Mouse (Mus musculus) CH12.LX (cell line): ENCODE measurements around the gene Mrps2. TPM values are rescaled to one million over a fixed set of nuclear protein-coding genes. Genes with fewer than 3 reads are reported as not detected.
"Not testable (repeated sequence)": the region's sequence is repeated elsewhere in the genome, so short reads cannot be mapped to it uniquely, and the experiment has no call there.

ENCODE experiments used
- DNase-seq: peaks from one replicate; pipeline ENCODE4 v3.0.0-alpha.2; 2013; ENCODE audit errors: extremely low read depth
- H3K27ac ChIP-seq: 2 replicates; pipeline ENCODE4 v1.5.1; 2012; ENCODE audit warnings: low read depth, mild to moderate bottlenecking, control low read depth, moderate library complexity; ENCODE audit not compliant: insufficient read depth
- H3K27me3 ChIP-seq: replicated peaks from 2 replicates; pipeline ENCODE3; 2012; ENCODE audit warnings: inconsistent platforms
- H3K36me3 ChIP-seq, 2 experiments: replicated peaks in 1 of 2; 2 replicates each; pipeline versions ENCODE3 to v1.6.1; 2012; ENCODE audit warnings: inconsistent platforms in 1 of 2, low read length in 1 of 2, mild to moderate bottlenecking in 1 of 2, mixed read lengths in 1 of 2, moderate library complexity in 1 of 2; ENCODE audit not compliant: control insufficient read depth in 1 of 2, insufficient read depth in 1 of 2
- H3K4me1 ChIP-seq, 2 experiments: 2 replicates each; pipeline ENCODE4 v1.6.1; 2012; ENCODE audit warnings: inconsistent platforms in 1 of 2, moderate library complexity in 1 of 2; ENCODE audit not compliant: insufficient read depth in 2 of 2, control insufficient read depth in 1 of 2
- H3K4me2 ChIP-seq: 2 replicates; pipeline ENCODE4 v1.6.1; 2012; ENCODE audit warnings: low read depth, mild to moderate bottlenecking, control low read depth; ENCODE audit not compliant: poor library complexity, insufficient read depth, severe bottlenecking
- H3K4me3 ChIP-seq, 3 experiments: fragments of 150-350 bp in 1 of 3; sonication (generic) in 1 of 3; replicated peaks in 1 of 3; 2 replicates each; pipeline versions ENCODE3 to v1.5.1; 2011 to 2012; ENCODE audit warnings: low read depth in 2 of 3, low read length in 2 of 3, mild to moderate bottlenecking in 2 of 3, moderate library complexity in 2 of 3, control low read depth in 1 of 3, improper control_type of control experiment in 1 of 3, inconsistent platforms in 1 of 3, mixed read lengths in 1 of 3; ENCODE audit not compliant: poor library complexity in 1 of 3
- H3K79me2 ChIP-seq: replicated peaks from 2 replicates; pipeline ENCODE4 v1.6.1; 2012; ENCODE audit warnings: mild to moderate bottlenecking, moderate library complexity; ENCODE audit not compliant: control insufficient read depth, poor library complexity, insufficient read depth, severe bottlenecking; ENCODE audit errors: extremely low read depth
- H3K9ac ChIP-seq: 2 replicates; pipeline ENCODE4 v1.6.1; 2012; ENCODE audit warnings: low read depth, mild to moderate bottlenecking, control low read depth, moderate library complexity; ENCODE audit not compliant: insufficient read depth
- H3K9me3 ChIP-seq: replicated peaks from 2 replicates; pipeline ENCODE3; 2012; ENCODE audit warnings: low read length, inconsistent platforms, mixed read lengths
- CHD2 ChIP-seq: IDR thresholded peaks from 2 replicates; pipeline ENCODE4 v1.6.1; 2011; ENCODE audit warnings: low read length, improper control_type of control experiment
- CTCF ChIP-seq, 2 experiments: IDR thresholded peaks in 1 of 2; conservative IDR thresholded peaks in 1 of 2; 2 replicates each; pipeline ENCODE4 v1.5.1; 2011 to 2012; ENCODE audit warnings: low read depth in 2 of 2, low read length in 2 of 2, improper control_type of control experiment in 1 of 2, inconsistent platforms in 1 of 2, mild to moderate bottlenecking in 1 of 2, moderate library complexity in 1 of 2
- E2F4 ChIP-seq: IDR thresholded peaks from 2 replicates; pipeline ENCODE4 v1.6.1; 2011; ENCODE audit warnings: low read depth, low read length, improper control_type of control experiment; ENCODE audit not compliant: insufficient replicate concordance
- ELF1 ChIP-seq: IDR thresholded peaks from 2 replicates; pipeline ENCODE4 v1.6.1; 2014; ENCODE audit warnings: low read depth, mild to moderate bottlenecking, inconsistent platforms, low read length, improper control_type of control experiment
- ETS1 ChIP-seq: conservative IDR thresholded peaks from 2 replicates; pipeline ENCODE4 v1.6.1; 2012; ENCODE audit warnings: low read depth, mild to moderate bottlenecking, inconsistent platforms, low read length, improper control_type of control experiment, moderate library complexity
- MAZ ChIP-seq: IDR thresholded peaks from 2 replicates; pipeline ENCODE4 v1.6.1; 2012; ENCODE audit warnings: low read depth, mild to moderate bottlenecking, inconsistent platforms, low read length, improper control_type of control experiment, moderate library complexity
- MEF2A ChIP-seq: IDR thresholded peaks from 2 replicates; pipeline ENCODE4 v1.6.1; 2014; ENCODE audit warnings: low read depth, mild to moderate bottlenecking, inconsistent platforms, low read length, improper control_type of control experiment, borderline replicate concordance
- NELFE ChIP-seq: IDR thresholded peaks from 2 replicates; pipeline ENCODE4 v1.6.1; 2011; ENCODE audit warnings: low read depth, low read length, improper control_type of control experiment
- POLR2A ChIP-seq: IDR thresholded peaks from 2 replicates; pipeline ENCODE4 v1.6.1; 2011; ENCODE audit warnings: low read depth, mild to moderate bottlenecking, improper control_type of control experiment, low read length
- POLR2AphosphoS2 ChIP-seq: IDR thresholded peaks from 2 replicates; pipeline ENCODE4 v1.6.1; 2011; ENCODE audit warnings: low read depth, low read length, improper control_type of control experiment
- RCOR1 ChIP-seq: conservative IDR thresholded peaks from 2 replicates; pipeline ENCODE4 v1.6.1; 2012; ENCODE audit warnings: low read depth, mild to moderate bottlenecking, inconsistent platforms, low read length, improper control_type of control experiment
- TBP ChIP-seq: conservative IDR thresholded peaks from 2 replicates; pipeline ENCODE4 v1.6.1; 2011; ENCODE audit warnings: low read depth, low read length, improper control_type of control experiment
- TCF12 ChIP-seq: IDR thresholded peaks from 2 replicates; pipeline ENCODE4 v1.6.1; 2014; ENCODE audit warnings: low read depth, mild to moderate bottlenecking, inconsistent platforms, low read length, improper control_type of control experiment
- USF1 ChIP-seq: IDR thresholded peaks from 2 replicates; pipeline ENCODE4 v1.6.1; 2014; ENCODE audit warnings: low read depth, mild to moderate bottlenecking, inconsistent platforms, low read length, improper control_type of control experiment
- USF2 ChIP-seq: conservative IDR thresholded peaks from 2 replicates; pipeline ENCODE4 v1.6.1; 2011; ENCODE audit warnings: low read depth, low read length, improper control_type of control experiment
- ZC3H11A ChIP-seq: IDR thresholded peaks from 2 replicates; pipeline ENCODE4 v1.6.1; 2012; ENCODE audit warnings: low read depth, mild to moderate bottlenecking, inconsistent platforms, low read length, improper control_type of control experiment
- dilution Hi-C: fragments of 300-500 bp; cut with MboI; formaldehyde crosslinking; loops from 2 replicates; pipeline ENCODE4 v1.14.3; 2020; ENCODE audit warnings: low sequenced_read_pairs; ENCODE audit not compliant: extremely low pct_unique_long_range_greater_than_20kb, extremely low pct_ligation_motif_present
- in situ Hi-C: fragments of 300-500 bp; cut with MboI; formaldehyde crosslinking; loops from 3 replicates; pipeline ENCODE4 v1.14.3; 2019; ENCODE audit warnings: low sequenced_read_pairs, low pct_ligation_motif_present, low pct_unique_long_range_greater_than_20kb, mixed read lengths
- polyA plus RNA-seq: library from polyadenylated mRNA; unstranded; fragments of >175 nt; gene quantifications from 2 replicates; pipeline ENCODE4 v1.2.1, GENCODE M21; 2012; ENCODE audit warnings: low read depth; ENCODE audit not compliant: insufficient read length
- total RNA-seq, 2 experiments: library from RNA; depleted of rRNA; stranded (reverse); fragments of 300-350 nt in 1 of 2; fragments of >200 nt in 1 of 2; gene quantifications; 2 replicates each; pipeline ENCODE4 v1.2.3; 2012 to 2014

The Mrps2 gene
- total and polyA plus RNA-seq, 3 experiments: 21.3 to 78.5 (median 46.6) TPM

GRCm38 (mm10) chr2:28505795-28506194, 37.9 kb downstream of the Mrps2 start, which contains the start of gene Gm10134:
Gene Gm10134, plus strand, starts transcription at chr2:28506095.
- DNase-seq: no peak
- Histone ChIP-seq H3K4me1 (no peaks in the 10 kb centered on the region; a peak in 1 of 4 replicates), H3K27me3 (peaks cover 86% of the 10 kb centered on the region), H3K9me3 (no peaks in the 10 kb centered on the region), H3K4me2 (no peak within 1 kb of the TSS), H3K79me2 (no peaks in the 10 kb centered on the region), H3K9ac (no peak within 1 kb of the TSS), H3K27ac (no peak within 1 kb of the TSS), H3K36me3 (no peaks in the 10 kb centered on the region), H3K4me3 (no peak within 1 kb of the TSS)
- TF ChIP-seq POLR2A: no peak
- no peak for TF ChIP-seq CHD2
- no peak for TF ChIP-seq TBP
- TF ChIP-seq ELF1: no peak
- TF ChIP-seq NELFE: no peak
- TF ChIP-seq MAZ: no peak
- in situ Hi-C loops: no loop called here
- dilution Hi-C loops: no loop called here

DNA sequence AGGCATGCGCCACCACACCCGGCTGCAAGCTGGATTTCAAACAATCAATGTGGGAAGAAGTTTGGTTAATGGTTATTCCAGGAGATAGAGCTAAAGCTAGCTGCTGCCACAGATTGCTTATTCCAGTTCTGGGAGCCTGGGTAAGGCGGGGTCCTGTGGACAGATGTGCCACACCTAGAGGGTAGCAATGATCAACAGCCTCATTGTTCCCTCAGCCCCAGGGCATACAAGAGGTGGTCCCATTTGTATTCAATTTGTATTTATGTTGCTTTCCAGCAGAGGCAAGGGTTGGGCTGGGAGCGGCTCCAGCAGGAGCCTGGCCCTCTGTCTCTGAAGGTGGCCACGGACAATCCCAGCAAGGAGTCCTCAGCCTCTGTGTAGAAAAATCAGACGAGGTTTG, 38.4 kb downstream of the Mrps2 start:
- no peak for TF ChIP-seq E2F4
- TF ChIP-seq USF2: no peak
- no peak for TF ChIP-seq RCOR1
- no peak for TF ChIP-seq ETS1
- no peak for TF ChIP-seq ZC3H11A
- no peak for TF ChIP-seq POLR2AphosphoS2
- no peak for TF ChIP-seq TCF12
- TF ChIP-seq MEF2A: no peak
- no peak for TF ChIP-seq TBP
- no peak for TF ChIP-seq MAZ
- TF ChIP-seq USF1: no peak
- Histone ChIP-seq H3K9ac (no peak overlapping the region), H3K4me1 (no peaks in the 10 kb centered on the region; a peak in 1 of 4 replicates), H3K4me2 (no peak overlapping the region), H3K9me3 (no peaks in the 10 kb centered on the region), H3K27me3 (peaks cover 90% of the 10 kb centered on the region), H3K79me2 (no peaks in the 10 kb centered on the region), H3K27ac (no peak overlapping the region), H3K36me3 (no peaks in the 10 kb centered on the region), H3K4me3 (no peak overlapping the region)
- in situ Hi-C loops: no loop called here
- DNase-seq: no peak
- dilution Hi-C loops: no loop called here

GRCm38 (mm10) chr2:28511600-28511999, 43.7 kb downstream of the Mrps2 start:
- H3K27ac ChIP-seq, H3K9me3 ChIP-seq, H3K9ac ChIP-seq, H3K4me2 ChIP-seq, dilution Hi-C loops, H3K79me2 ChIP-seq, H3K36me3 ChIP-seq, DNase-seq, H3K4me3 ChIP-seq: not testable (repeated sequence)
- Histone ChIP-seq H3K27me3 (peaks cover 65% of the 10 kb centered on the region), H3K4me1 (peaks cover 5 to 20% of the 10 kb centered on the region in 2 experiments; a peak in 3 of 4 replicates)
- in situ Hi-C loops: loop anchor here (5.0 kb wide), 1 partner anchor 36 kb away; no protein-coding TSS in a partner anchor
- peak; percentile 19 to 47; a peak in 3 of 4 replicates for TF ChIP-seq CTCF (conservative IDR thresholded peaks at IDR 0.05 in 1 of 2, IDR thresholded peaks at IDR 0.05 in 1 of 2; ENCODE audit: low read depth in 2 of 2, low read length in 2 of 2)
